Mouse (Mus musculus): ENCODE data around the gene Rbm48. TPM values are rescaled to one million over a fixed set of nuclear protein-coding genes. Genes with fewer than 3 reads are reported as not detected.

Gene Rbm48
- polyA plus RNA-seq (2012; rRNA removed), result 1.3 and 2.3 TPM in 2 replicates

GRCm38 (mm10) chr5:3596399-3596766 lies at the start of gene Rbm48:
Gene Rbm48 (minus strand): TSS chr5:3596585.
- no peaks in the 10 kb centered on the region for H3K27me3 ChIP-seq (ENCODE audit: control insufficient read depth, insufficient read depth, low read length)

GRCm38 (mm10) chr5:3645326-3645725 lies 48.9 kb upstream of the Rbm48 start:
- TF ChIP-seq POLR2A (IDR thresholded peaks at IDR 0.05; ENCODE audit: low read depth, low read length) (no peak), CTCF (IDR thresholded peaks at IDR 0.05; ENCODE audit: extremely low read depth, insufficient read length, insufficient replicate concordance, low read depth, low read length) (no peak)
- 86% methylated on average over 6 of the region's 6 CpGs for WGBS
- Histone ChIP-seq H3K27me3 (ENCODE audit: control insufficient read depth, insufficient read depth, low read length) (no peaks in the 10 kb centered on the region), H3K4me1 (ENCODE audit: control insufficient read depth, insufficient read depth, insufficient read length, low read length) (no peaks in the 10 kb centered on the region), H3K4me3 (ENCODE audit: low read depth, low read length) (no peak overlapping the region), H3K27ac (ENCODE audit: insufficient read depth, low read depth, low read length) (no peak overlapping the region), H3K36me3 (ENCODE audit: control insufficient read depth, insufficient read depth, low read length) (peaks cover 31% of the 10 kb centered on the region)

More at GRCm38 (mm10) chr5:3596399-3596766, at the start of gene Rbm48:
- no peak for TF ChIP-seq POLR2A (IDR thresholded peaks at IDR 0.05; ENCODE audit: low read depth, low read length)
- TF ChIP-seq CTCF (IDR thresholded peaks at IDR 0.05; ENCODE audit: extremely low read depth, insufficient read length, insufficient replicate concordance, low read depth, low read length), result peak; percentile 35
- under 1% methylated on average over 31 of the region's 31 CpGs for WGBS
- 0 out of 2 replicates have a peak, but pooled peaks cover 5% of the 10 kb centered on the region for H3K36me3 ChIP-seq (ENCODE audit: control insufficient read depth, insufficient read depth, low read length)
- H3K4me3 ChIP-seq (ENCODE audit: low read depth, low read length), result peak within 1 kb of the TSS; percentile 71
- no peaks in the 10 kb centered on the region for H3K4me1 ChIP-seq (ENCODE audit: control insufficient read depth, insufficient read depth, insufficient read length, low read length)
- peak within 1 kb of the TSS; percentile 46 for H3K27ac ChIP-seq (ENCODE audit: insufficient read depth, low read depth, low read length)

DNA sequence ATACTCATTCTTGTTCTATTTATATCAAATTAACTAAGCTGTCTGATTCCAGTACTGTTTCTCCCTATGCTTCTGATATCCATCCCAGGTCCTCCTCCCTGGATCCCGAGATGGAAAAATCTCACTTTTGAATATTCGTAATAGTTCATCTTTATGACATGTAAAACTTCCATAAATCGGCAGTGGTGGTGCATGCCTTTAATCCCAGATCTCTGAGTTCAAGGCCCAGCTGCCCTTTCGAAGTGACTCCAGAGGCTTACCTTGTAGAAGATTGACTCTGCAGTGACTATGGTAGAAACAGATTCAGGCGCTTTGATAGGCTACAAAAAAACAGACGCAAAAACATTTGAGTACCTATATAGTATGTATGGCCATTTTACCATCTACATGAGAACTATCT lies 48.2 kb upstream of the Rbm48 start:
- peaks cover 32% of the 10 kb centered on the region for H3K36me3 ChIP-seq (ENCODE audit: control insufficient read depth, insufficient read depth, low read length)
- H3K4me3 ChIP-seq (ENCODE audit: low read depth, low read length), result no peak overlapping the region
- no peaks in the 10 kb centered on the region for H3K4me1 ChIP-seq (ENCODE audit: control insufficient read depth, insufficient read depth, insufficient read length, low read length)
- 94% methylated on average over 6 of the region's 6 CpGs for WGBS
- no peaks in the 10 kb centered on the region for H3K27me3 ChIP-seq (ENCODE audit: control insufficient read depth, insufficient read depth, low read length)
- TF ChIP-seq CTCF (IDR thresholded peaks at IDR 0.05; ENCODE audit: extremely low read depth, insufficient read length, insufficient replicate concordance, low read depth, low read length), result no peak
- no peak for TF ChIP-seq POLR2A (IDR thresholded peaks at IDR 0.05; ENCODE audit: low read depth, low read length)
- no peak overlapping the region for H3K27ac ChIP-seq (ENCODE audit: insufficient read depth, low read depth, low read length)

GRCm38 (mm10) chr5:3635286-3635685 lies 38.9 kb upstream of the Rbm48 start:
- peaks cover 17% of the 10 kb centered on the region for H3K36me3 ChIP-seq (ENCODE audit: control insufficient read depth, insufficient read depth, low read length)
- H3K4me3 ChIP-seq (ENCODE audit: low read depth, low read length), result no peak overlapping the region
- no peaks in the 10 kb centered on the region for H3K27me3 ChIP-seq (ENCODE audit: control insufficient read depth, insufficient read depth, low read length)
- no peaks in the 10 kb centered on the region for H3K4me1 ChIP-seq (ENCODE audit: control insufficient read depth, insufficient read depth, insufficient read length, low read length)
- no peak overlapping the region for H3K27ac ChIP-seq (ENCODE audit: insufficient read depth, low read depth, low read length)
- TF ChIP-seq POLR2A (IDR thresholded peaks at IDR 0.05; ENCODE audit: low read depth, low read length), result no peak
- TF ChIP-seq CTCF (IDR thresholded peaks at IDR 0.05; ENCODE audit: extremely low read depth, insufficient read length, insufficient replicate concordance, low read depth, low read length), result no peak
- WGBS, result 78% methylated on average over 8 of the region's 8 CpGs

- WGBS, result 73% methylated on average over 4 of the region's 4 CpGs
- H3K4me1 ChIP-seq (ENCODE audit: control insufficient read depth, insufficient read depth, insufficient read length, low read length), result no peaks in the 10 kb centered on the region
- H3K36me3 ChIP-seq (ENCODE audit: control insufficient read depth, insufficient read depth, low read length), result peaks cover 21% of the 10 kb centered on the region
- TF ChIP-seq POLR2A (IDR thresholded peaks at IDR 0.05; ENCODE audit: low read depth, low read length) (no peak), CTCF (IDR thresholded peaks at IDR 0.05; ENCODE audit: extremely low read depth, insufficient read length, insufficient replicate concordance, low read depth, low read length) (peak; percentile 69; the same call in 1 of the 2 replicates)
- no peak overlapping the region for H3K27ac ChIP-seq (ENCODE audit: insufficient read depth, low read depth, low read length)
- no peaks in the 10 kb centered on the region for H3K27me3 ChIP-seq (ENCODE audit: control insufficient read depth, insufficient read depth, low read length)
- no peak overlapping the region for H3K4me3 ChIP-seq (ENCODE audit: low read depth, low read length)
Measured at GRCm38 (mm10) chr5:3633951-3634350, 37.6 kb upstream of the Rbm48 start.

- 77% methylated on average over 13 of the region's 13 CpGs for WGBS
- H3K27me3 ChIP-seq (ENCODE audit: control insufficient read depth, insufficient read depth, low read length), result no peaks in the 10 kb centered on the region
- no peak overlapping the region for H3K27ac ChIP-seq (ENCODE audit: insufficient read depth, low read depth, low read length)
- TF ChIP-seq CTCF (IDR thresholded peaks at IDR 0.05; ENCODE audit: extremely low read depth, insufficient read length, insufficient replicate concordance, low read depth, low read length) (no peak), POLR2A (IDR thresholded peaks at IDR 0.05; ENCODE audit: low read depth, low read length) (no peak)
- H3K36me3 ChIP-seq (ENCODE audit: control insufficient read depth, insufficient read depth, low read length), result peaks cover 22% of the 10 kb centered on the region
- H3K4me1 ChIP-seq (ENCODE audit: control insufficient read depth, insufficient read depth, insufficient read length, low read length), result no peaks in the 10 kb centered on the region
- H3K4me3 ChIP-seq (ENCODE audit: low read depth, low read length), result no peak overlapping the region
Measured at GRCm38 (mm10) chr5:3633315-3633714, 36.9 kb upstream of the Rbm48 start.

GRCm38 (mm10) chr5:3632285-3632684 lies 35.9 kb upstream of the Rbm48 start:
- 87% methylated on average over 5 of the region's 5 CpGs for WGBS
- H3K4me3 ChIP-seq (ENCODE audit: low read depth, low read length), result no peak overlapping the region
- TF ChIP-seq POLR2A (IDR thresholded peaks at IDR 0.05; ENCODE audit: low read depth, low read length) (no peak), CTCF (IDR thresholded peaks at IDR 0.05; ENCODE audit: extremely low read depth, insufficient read length, insufficient replicate concordance, low read depth, low read length) (no peak)

More at GRCm38 (mm10) chr5:3632285-3632684, 35.9 kb upstream of the Rbm48 start:
- Histone ChIP-seq H3K27me3 (ENCODE audit: control insufficient read depth, insufficient read depth, low read length) (no peaks in the 10 kb centered on the region), H3K27ac (ENCODE audit: insufficient read depth, low read depth, low read length) (no peak overlapping the region), H3K36me3 (ENCODE audit: control insufficient read depth, insufficient read depth, low read length) (peaks cover 24% of the 10 kb centered on the region), H3K4me1 (ENCODE audit: control insufficient read depth, insufficient read depth, insufficient read length, low read length) (no peaks in the 10 kb centered on the region)

Data from small intestine, adult 2 months (tissue).